Mouse (Mus musculus): Measurements from ENCODE around the gene Tgfbi. TPM values are rescaled to one million over a fixed set of nuclear protein-coding genes. Genes with fewer than 3 reads are reported as not detected.

Gene Tgfbi
- total RNA-seq, 2 experiments from 2014 or later, result 8.4 to 15.7 TPM

- 0 out of 2 replicates have a peak, but pooled peaks have one; percentile 17 for ATAC-seq (replicated peaks; ENCODE audit: poor library complexity)
Observed at GRCm38 (mm10) chr13:56682326-56682725, 73.0 kb downstream of the Tgfbi start.

- ATAC-seq (replicated peaks; ENCODE audit: poor library complexity), result no peak
Observed at GRCm38 (mm10) chr13:56683306-56683705, 74.0 kb downstream of the Tgfbi start.

Other genes with a start within 250 kb of the Tgfbi start
- not detected in 2 replicates for gene Gm3045, start 182.9 kb upstream of the Tgfbi start, total RNA-seq (2015)
- not detected in 2 replicates for gene Gm3045, start 182.9 kb upstream of the Tgfbi start, total RNA-seq (2017)
- gene Slc25a48, start 171.2 kb upstream of the Tgfbi start, total RNA-seq (2015), result 0.05 TPM in 1 of 2 replicates, not detected in the other
- not detected in 2 replicates for gene Slc25a48, start 171.2 kb upstream of the Tgfbi start, total RNA-seq (2017)
- gene Il9, start 127.3 kb upstream of the Tgfbi start, total RNA-seq (2015), result not detected in 2 replicates
- gene Il9, start 127.3 kb upstream of the Tgfbi start, total RNA-seq (2017), result not detected in 2 replicates
- 0.67 and 0.95 TPM in 2 replicates for gene Fbxl21, start 87.1 kb upstream of the Tgfbi start, total RNA-seq (2015)
- gene Fbxl21, start 87.1 kb upstream of the Tgfbi start, total RNA-seq (2017), result not detected in 2 replicates
- not detected in 2 replicates for gene Lect2, start 61.0 kb upstream of the Tgfbi start, total RNA-seq (2015)
- not detected in 2 replicates for gene Lect2, start 61.0 kb upstream of the Tgfbi start, total RNA-seq (2017)
- gene Smad5, start 93.5 kb downstream of the Tgfbi start, total RNA-seq (2015), result 58.7 and 72.0 TPM in 2 replicates
- 22.6 and 32.3 TPM in 2 replicates for gene Smad5, start 93.5 kb downstream of the Tgfbi start, total RNA-seq (2017)
- gene Gm45623, start 144.3 kb downstream of the Tgfbi start, total RNA-seq (2015), result not detected in 2 replicates
- gene Gm45623, start 144.3 kb downstream of the Tgfbi start, total RNA-seq (2017), result not detected in 2 replicates

All from megakaryocyte progenitor cell, adult 5-6 weeks (primary cell).